Mouse (Mus musculus) limb, embryonic 15.5 days (tissue): Measurements from ENCODE around the gene Engase. TPM values are rescaled to one million over a fixed set of nuclear protein-coding genes. Genes with fewer than 3 reads are reported as not detected.

Experiments
- ATAC-seq: fragments of 200-750 bp; cut with Nextera tagmentation; 2 replicates; pipeline ENCODE4 v1.8.0; 2017; ENCODE audit warnings: low read depth, moderate TSS enrichment; ENCODE audit not compliant: insufficient number of reproducible peaks, low FRiP score, low TSS enrichment
- H3K27ac ChIP-seq: fragments of 300-500 bp; sonication (generic); 2 replicates; pipeline ENCODE4 v1.5.1; 2015; ENCODE audit warnings: moderate library complexity, mild to moderate bottlenecking, inconsistent platforms
- H3K27me3 ChIP-seq: fragments of 300-500 bp; sonication (generic); 2 replicates; pipeline ENCODE4 v1.6.1; 2015; ENCODE audit warnings: inconsistent platforms
- H3K36me3 ChIP-seq: fragments of 300-500 bp; sonication (generic); 2 replicates; pipeline ENCODE4 v1.6.1; 2015; ENCODE audit warnings: inconsistent platforms
- H3K4me1 ChIP-seq: fragments of 300-500 bp; sonication (generic); 2 replicates; pipeline ENCODE4 v1.6.1; 2015; ENCODE audit warnings: inconsistent platforms
- H3K4me2 ChIP-seq: fragments of 300-500 bp; sonication (generic); 2 replicates; pipeline ENCODE4 v1.6.1; 2015; ENCODE audit warnings: mild to moderate bottlenecking, inconsistent platforms
- H3K4me3 ChIP-seq: fragments of 300-500 bp; sonication (generic); 2 replicates; pipeline ENCODE4 v1.5.1; 2015; ENCODE audit warnings: mild to moderate bottlenecking, inconsistent platforms
- H3K9ac ChIP-seq: fragments of 300-500 bp; sonication (generic); 2 replicates; pipeline ENCODE4 v1.6.1; 2015; ENCODE audit warnings: inconsistent platforms
- H3K9me3 ChIP-seq: fragments of 300-500 bp; sonication (generic); 2 replicates; pipeline ENCODE4 v1.6.1; 2016; ENCODE audit warnings: inconsistent platforms
- WGBS: fragments of 180-500 bp; shearing (Covaris S2); methylation state at CpG from one replicate; pipeline ENCODE4 v1.1.7; 2015; 5-methylcytosine and 5-hydroxymethylcytosine counted together
- polyA plus RNA-seq: library from polyadenylated mRNA; unstranded; fragments of >200 nt; fragmentation: Nextera tagmentation; extraction: Ambion mirVana; gene quantifications from 2 replicates; pipeline ENCODE4 v1.2.1, GENCODE M21; 2015

The Engase gene
- polyA plus RNA-seq, 1 experiment from 2014 or later = 6.6 TPM

DNA sequence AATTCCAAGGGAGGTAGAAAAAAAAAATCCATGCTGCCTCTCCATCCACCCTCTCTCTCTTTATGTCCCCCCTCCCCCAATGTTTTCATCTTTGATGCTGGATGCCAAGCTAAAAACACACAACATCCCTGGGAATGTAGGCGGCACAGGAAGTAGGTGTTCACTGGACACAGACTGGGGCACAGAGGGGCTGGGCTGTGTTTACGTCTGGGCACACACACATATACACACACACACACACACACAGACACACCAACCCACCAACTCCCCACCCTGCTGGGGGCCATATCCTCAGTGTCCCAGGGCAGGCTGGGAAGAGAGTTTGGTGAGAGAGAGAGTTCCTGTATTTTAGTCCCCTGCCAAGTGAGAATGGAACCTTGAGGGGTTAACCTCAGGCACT, 16.8 kb downstream of the Engase start:
- no peak for ATAC-seq
- H3K4me2 ChIP-seq = no peak overlapping the region
- H3K4me1 ChIP-seq = peaks cover 25% of the 10 kb centered on the region
- no peak overlapping the region for H3K27ac ChIP-seq
- no peaks in the 10 kb centered on the region for H3K36me3 ChIP-seq
- no peak overlapping the region for H3K9ac ChIP-seq
- peaks cover 10% of the 10 kb centered on the region for H3K27me3 ChIP-seq
- H3K9me3 ChIP-seq = no peaks in the 10 kb centered on the region
- H3K4me3 ChIP-seq = no peak overlapping the region
- 85% methylated on average over 2 of the region's 2 CpGs for WGBS

DNA sequence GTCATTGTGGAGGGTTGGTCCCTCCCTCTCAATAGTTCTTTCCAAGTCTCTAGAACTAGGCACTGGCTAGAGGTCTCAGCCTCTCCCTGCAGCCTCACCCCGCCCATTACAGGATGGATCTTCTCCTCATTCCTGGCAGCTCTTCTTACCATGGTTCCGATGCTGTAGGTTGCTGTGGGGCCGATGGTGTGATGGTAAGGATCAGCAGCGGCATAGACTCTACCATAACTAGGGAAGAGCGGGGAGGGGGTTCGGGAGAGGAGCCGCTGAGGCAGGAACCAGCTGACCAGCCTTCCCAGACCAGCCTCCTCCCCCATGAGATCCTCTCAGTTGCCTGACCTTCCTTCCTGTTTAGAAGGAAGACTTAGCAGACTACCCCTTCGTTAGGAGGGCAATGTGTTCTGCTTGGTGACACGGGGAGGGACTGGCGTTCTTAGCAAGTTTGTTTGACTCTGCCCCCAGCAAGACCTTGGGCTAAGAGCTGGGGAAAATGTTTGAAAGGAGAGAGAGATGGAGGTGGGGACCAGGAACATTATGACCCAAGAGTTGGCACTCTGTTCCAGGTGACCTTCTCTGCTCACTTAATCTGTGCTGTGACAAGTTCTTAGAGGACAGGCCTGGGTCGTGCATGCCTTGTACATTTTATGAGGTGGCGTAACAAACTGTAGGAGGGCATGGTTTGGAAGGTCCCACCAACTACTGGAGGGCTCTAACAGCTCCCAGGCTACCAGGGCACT, 17.5 kb downstream of the Engase start:
- Histone ChIP-seq H3K4me3 (no peak overlapping the region), H3K27me3 (peaks cover 10% of the 10 kb centered on the region), H3K4me1 (peaks cover 18% of the 10 kb centered on the region), H3K36me3 (no peaks in the 10 kb centered on the region), H3K9me3 (no peaks in the 10 kb centered on the region), H3K27ac (no peak overlapping the region), H3K9ac (no peak overlapping the region), H3K4me2 (no peak overlapping the region)
- 77% methylated on average over 12 of the region's 12 CpGs for WGBS
- no peak for ATAC-seq

DNA sequence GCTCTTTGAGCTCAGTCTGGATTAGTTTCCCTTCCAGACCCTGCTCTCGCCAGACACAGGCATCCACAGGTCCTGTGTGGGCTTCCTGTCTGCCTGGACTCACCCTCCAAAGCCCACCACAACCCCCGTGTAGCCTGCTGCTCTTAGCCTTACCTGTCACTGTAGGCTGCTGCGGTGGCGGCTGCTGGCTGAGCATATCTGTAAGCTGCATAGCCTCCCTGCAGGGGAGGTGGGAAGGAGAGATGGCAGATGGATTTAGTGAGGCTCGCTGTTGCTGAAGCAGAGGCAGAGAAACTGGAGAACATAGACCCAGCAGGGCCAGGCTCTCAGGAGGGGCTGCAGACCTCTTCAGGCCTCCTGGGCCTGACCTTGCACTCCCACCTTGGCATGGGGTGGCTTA, 18.4 kb downstream of the Engase start:
- Histone ChIP-seq H3K36me3 (no peaks in the 10 kb centered on the region), H3K27ac (no peak overlapping the region), H3K4me1 (peaks cover 17% of the 10 kb centered on the region), H3K9ac (no peak overlapping the region), H3K4me3 (no peak overlapping the region), H3K27me3 (peaks cover 9% of the 10 kb centered on the region), H3K9me3 (no peaks in the 10 kb centered on the region), H3K4me2 (no peak overlapping the region)
- no peak for ATAC-seq
- 34% methylated on average over 5 of the region's 5 CpGs for WGBS

DNA sequence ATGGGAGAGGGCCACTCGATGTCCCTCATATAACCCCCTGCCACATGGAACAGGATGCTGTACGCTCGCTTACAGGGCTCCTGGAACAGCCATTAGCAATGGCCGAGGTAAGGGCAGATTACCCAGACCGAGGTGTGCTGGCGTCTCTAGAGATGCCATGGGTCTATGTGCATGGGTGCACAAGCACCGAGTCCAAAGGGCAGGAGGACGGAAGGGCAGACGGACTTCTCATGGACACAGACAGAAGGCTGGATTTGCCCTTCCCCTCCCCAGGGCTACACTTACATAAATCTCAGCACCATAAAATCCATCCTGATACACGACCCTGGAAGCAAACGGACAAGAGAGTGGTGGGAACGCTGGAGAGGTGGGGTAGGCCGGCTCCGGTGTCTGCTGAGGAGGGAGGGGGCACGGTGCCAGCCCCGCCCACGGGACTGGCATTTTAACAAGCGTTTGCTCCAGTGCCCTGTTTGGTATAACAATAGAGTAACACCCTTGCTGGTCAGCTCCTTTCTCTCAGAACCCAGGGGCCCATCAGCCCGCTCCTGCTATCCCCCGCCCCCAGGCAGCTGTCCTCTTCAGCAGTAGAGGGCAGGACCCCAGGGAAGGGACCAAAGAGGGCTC, 19.5 kb downstream of the Engase start:
- peaks cover 13% of the 10 kb centered on the region; the same call in 1 of the 2 replicates for H3K4me1 ChIP-seq
- peaks cover 2% of the 10 kb centered on the region; the same call in 1 of the 2 replicates for H3K27me3 ChIP-seq
- H3K4me3 ChIP-seq = no peak overlapping the region
- H3K9me3 ChIP-seq = no peaks in the 10 kb centered on the region
- no peak for ATAC-seq
- 49% methylated on average over 20 of the region's 20 CpGs for WGBS
- H3K9ac ChIP-seq = no peak overlapping the region
- H3K4me2 ChIP-seq = no peak overlapping the region
- H3K36me3 ChIP-seq = no peaks in the 10 kb centered on the region
- no peak overlapping the region for H3K27ac ChIP-seq

DNA sequence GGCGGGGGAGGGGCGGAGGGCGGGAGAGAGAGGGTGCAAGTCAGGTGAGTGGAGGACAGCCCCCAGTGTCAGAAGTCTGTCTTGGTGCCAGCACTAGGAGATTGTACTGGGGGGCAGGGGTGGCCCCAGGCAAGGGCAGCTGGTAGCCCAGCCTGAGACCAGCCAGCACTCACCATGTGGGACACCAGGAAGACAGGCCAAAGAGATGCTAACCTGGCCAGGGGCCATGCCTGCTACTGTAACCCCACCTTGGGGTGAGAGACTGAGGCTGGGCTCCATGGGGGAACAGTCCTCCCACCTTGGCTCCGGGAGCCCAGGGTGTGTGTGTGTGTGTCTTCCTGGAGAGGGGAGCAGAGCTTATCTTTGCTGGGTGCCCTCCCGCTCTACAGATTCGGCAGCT, 26.4 kb downstream of the Engase start:
- H3K9ac ChIP-seq = no peak overlapping the region
- peak overlapping the region; percentile 19; the same call in 1 of the 2 replicates for H3K4me2 ChIP-seq
- H3K4me1 ChIP-seq = peaks cover 11% of the 10 kb centered on the region
- WGBS = 51% methylated on average over 6 of the region's 6 CpGs
- H3K27ac ChIP-seq = no peak overlapping the region
- no peaks in the 10 kb centered on the region for H3K36me3 ChIP-seq
- no peak overlapping the region for H3K4me3 ChIP-seq
- ATAC-seq = no peak
- H3K9me3 ChIP-seq = no peaks in the 10 kb centered on the region
- H3K27me3 ChIP-seq = peaks cover 43% of the 10 kb centered on the region

DNA sequence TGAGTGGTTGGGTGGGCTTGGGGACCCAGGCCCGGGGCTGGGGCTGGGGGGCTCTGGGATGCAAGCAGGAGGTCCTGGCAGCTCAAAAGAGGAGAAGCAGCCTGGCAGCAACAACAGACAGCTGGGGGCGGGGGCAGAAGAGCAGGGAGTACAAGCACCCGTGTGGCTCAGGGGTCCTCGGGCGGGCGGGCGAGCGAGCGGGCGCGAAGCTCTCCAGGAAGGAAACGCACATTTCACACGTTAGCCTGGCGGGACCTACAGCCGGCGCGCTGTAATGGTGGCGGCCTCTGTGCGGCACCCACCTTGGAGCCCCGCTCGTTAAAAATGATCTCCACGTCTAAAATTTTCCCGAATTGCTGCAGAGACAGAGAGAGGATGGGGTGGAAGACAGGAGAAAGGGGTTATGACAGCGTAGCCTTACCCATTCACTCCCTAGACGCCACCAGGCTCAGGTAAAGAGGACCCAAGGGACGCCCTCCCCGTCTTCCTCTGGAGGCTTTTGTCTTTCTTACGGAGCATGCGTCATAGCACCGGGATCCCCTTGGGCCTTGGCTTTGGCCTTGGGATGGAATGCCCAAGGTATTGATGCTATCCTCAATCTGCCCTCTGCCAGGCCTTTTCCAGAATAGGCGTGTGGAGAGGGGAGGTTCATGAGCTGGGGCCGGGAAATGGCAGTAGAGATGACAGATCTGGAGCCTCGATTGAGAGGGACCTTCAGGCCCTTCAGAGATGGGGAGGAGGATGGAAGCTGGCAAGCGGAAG, 27.0 kb downstream of the Engase start:
- Histone ChIP-seq H3K27ac (no peak overlapping the region), H3K36me3 (no peaks in the 10 kb centered on the region), H3K27me3 (peaks cover 41% of the 10 kb centered on the region), H3K9me3 (no peaks in the 10 kb centered on the region), H3K4me3 (no peak overlapping the region), H3K4me2 (peak overlapping the region; percentile 19; the same call in 1 of the 2 replicates), H3K4me1 (peaks cover 11% of the 10 kb centered on the region), H3K9ac (no peak overlapping the region)
- no peak for ATAC-seq
- WGBS = 21% methylated on average over 34 of the region's 34 CpGs

DNA sequence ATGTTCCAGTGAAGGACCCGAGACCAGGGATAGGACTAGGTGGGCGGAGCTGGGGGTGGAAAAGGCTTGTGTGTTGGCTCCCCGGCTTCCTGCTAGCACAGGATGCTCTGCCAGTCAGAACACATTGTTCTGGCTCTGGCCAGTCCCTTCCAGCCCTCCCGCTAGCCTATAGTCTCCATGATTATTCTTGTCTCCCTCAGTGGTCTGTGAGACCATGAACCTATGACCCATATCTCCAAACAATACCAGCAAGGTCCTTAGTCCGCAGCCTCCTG, 27.5 kb downstream of the Engase start:
- peaks cover 41% of the 10 kb centered on the region for H3K27me3 ChIP-seq
- H3K36me3 ChIP-seq = no peaks in the 10 kb centered on the region
- no peak overlapping the region for H3K4me3 ChIP-seq
- H3K4me1 ChIP-seq = peaks cover 11% of the 10 kb centered on the region
- WGBS = 69% methylated on average over 5 of the region's 5 CpGs
- no peak overlapping the region for H3K27ac ChIP-seq
- no peak for ATAC-seq
- no peaks in the 10 kb centered on the region for H3K9me3 ChIP-seq
- H3K9ac ChIP-seq = no peak overlapping the region
- H3K4me2 ChIP-seq = no peak overlapping the region

DNA sequence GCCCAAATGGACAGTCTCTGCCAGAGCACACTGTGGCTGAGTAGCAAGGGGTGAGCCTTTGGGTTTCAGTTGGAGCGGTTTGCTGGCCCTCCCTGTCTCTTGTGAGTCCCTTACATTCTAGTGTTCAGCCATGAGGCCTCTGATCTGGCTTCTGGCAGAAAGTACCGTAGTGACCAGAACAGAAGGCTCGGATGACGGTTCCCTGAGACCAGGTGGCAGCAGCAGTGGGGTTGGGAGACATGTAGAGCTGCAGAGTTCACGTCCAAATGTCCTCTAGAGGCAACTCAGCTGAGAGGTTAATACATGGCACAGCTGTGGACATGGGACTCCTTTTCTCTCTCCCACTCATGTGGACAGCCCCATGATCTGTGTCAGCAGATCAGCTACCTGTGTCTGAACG, 30.5 kb downstream of the Engase start:
- H3K27me3 ChIP-seq = peaks cover 56% of the 10 kb centered on the region
- no peaks in the 10 kb centered on the region for H3K9me3 ChIP-seq
- no peak for ATAC-seq
- H3K27ac ChIP-seq = no peak overlapping the region
- H3K9ac ChIP-seq = no peak overlapping the region
- no peak overlapping the region for H3K4me3 ChIP-seq
- H3K4me1 ChIP-seq = peaks cover 17% of the 10 kb centered on the region
- WGBS = 76% methylated on average over 6 of the region's 6 CpGs
- H3K4me2 ChIP-seq = no peak overlapping the region
- no peaks in the 10 kb centered on the region for H3K36me3 ChIP-seq

DNA sequence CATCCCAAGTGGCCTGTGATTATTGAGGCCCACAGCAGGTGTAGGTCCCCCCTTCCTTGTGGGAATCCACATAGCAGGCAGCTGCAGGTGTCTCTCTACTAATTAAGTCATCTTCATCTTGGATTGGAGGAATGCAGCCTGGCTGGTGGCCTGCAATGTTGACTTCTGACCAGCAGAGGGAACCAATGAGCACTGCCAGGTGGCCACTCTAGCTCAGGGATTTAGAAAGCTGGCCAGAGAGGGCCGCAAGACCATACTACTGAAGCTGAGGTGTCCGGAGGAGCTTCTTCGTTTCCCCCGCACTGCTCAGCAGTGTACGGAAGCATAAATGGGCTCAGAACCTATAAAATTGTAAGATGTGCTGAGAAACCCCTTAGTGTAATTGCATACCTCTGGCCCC, 31.3 kb downstream of the Engase start:
- H3K9me3 ChIP-seq = no peaks in the 10 kb centered on the region
- no peaks in the 10 kb centered on the region for H3K36me3 ChIP-seq
- WGBS = 34% methylated on average over 5 of the region's 5 CpGs
- ATAC-seq = no peak
- H3K9ac ChIP-seq = no peak overlapping the region
- H3K27me3 ChIP-seq = peaks cover 49% of the 10 kb centered on the region
- no peak overlapping the region for H3K4me2 ChIP-seq
- no peak overlapping the region for H3K4me3 ChIP-seq
- H3K4me1 ChIP-seq = peaks cover 24% of the 10 kb centered on the region
- H3K27ac ChIP-seq = no peak overlapping the region

DNA sequence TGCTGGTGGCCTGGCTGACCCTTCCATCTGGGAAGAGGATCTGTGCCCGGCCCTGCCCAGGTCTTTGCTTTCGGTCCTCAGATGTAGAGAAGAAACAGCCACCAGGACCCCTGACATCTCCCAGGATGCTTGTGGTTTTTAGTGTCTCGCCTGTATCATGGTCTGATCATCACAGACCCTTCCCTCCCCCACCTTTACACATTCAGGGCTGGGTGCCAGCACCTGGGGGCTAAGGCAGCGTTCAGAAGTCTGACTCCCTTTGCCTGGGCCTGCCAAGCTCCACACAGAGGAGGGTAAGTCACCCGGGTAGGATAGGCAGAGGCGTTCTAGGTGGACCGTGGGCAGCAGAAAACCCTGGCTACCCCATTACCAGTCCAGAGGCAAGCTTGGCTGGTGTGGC, 31.7 kb downstream of the Engase start:
- peaks cover 24% of the 10 kb centered on the region for H3K4me1 ChIP-seq
- no peaks in the 10 kb centered on the region for H3K36me3 ChIP-seq
- H3K27ac ChIP-seq = no peak overlapping the region
- peaks cover 44% of the 10 kb centered on the region for H3K27me3 ChIP-seq
- ATAC-seq = no peak
- H3K4me2 ChIP-seq = no peak overlapping the region
- WGBS = 65% methylated on average over 7 of the region's 7 CpGs
- no peak overlapping the region for H3K4me3 ChIP-seq
- H3K9me3 ChIP-seq = no peaks in the 10 kb centered on the region
- no peak overlapping the region for H3K9ac ChIP-seq

DNA sequence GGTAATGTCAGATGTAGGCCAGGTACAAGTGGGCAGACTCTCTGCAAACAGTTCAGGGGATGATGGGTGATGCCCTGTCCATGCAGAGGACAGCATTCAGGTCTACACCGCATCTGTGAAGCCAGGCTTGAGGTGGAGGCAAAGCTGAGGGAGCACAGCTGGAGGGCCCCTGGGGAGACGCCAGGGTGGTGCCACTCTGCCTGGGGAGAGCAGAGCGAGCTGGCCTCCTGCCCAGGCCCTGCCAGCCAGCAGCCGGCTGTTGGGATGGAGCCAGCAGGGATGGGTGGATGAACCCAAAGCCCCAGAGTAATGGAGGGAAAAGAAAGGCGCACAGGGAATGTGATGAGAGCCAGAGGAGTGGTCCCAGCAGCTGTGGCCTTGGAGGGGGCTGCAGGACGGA, 35.2 kb downstream of the Engase start:
- Histone ChIP-seq H3K27ac (no peak overlapping the region), H3K4me3 (no peak overlapping the region), H3K36me3 (no peaks in the 10 kb centered on the region), H3K4me2 (no peak overlapping the region), H3K4me1 (peaks cover 19% of the 10 kb centered on the region), H3K27me3 (peaks cover 28% of the 10 kb centered on the region), H3K9me3 (no peaks in the 10 kb centered on the region), H3K9ac (no peak overlapping the region)
- no peak for ATAC-seq
- WGBS = 42% methylated on average over 6 of the region's 6 CpGs

DNA sequence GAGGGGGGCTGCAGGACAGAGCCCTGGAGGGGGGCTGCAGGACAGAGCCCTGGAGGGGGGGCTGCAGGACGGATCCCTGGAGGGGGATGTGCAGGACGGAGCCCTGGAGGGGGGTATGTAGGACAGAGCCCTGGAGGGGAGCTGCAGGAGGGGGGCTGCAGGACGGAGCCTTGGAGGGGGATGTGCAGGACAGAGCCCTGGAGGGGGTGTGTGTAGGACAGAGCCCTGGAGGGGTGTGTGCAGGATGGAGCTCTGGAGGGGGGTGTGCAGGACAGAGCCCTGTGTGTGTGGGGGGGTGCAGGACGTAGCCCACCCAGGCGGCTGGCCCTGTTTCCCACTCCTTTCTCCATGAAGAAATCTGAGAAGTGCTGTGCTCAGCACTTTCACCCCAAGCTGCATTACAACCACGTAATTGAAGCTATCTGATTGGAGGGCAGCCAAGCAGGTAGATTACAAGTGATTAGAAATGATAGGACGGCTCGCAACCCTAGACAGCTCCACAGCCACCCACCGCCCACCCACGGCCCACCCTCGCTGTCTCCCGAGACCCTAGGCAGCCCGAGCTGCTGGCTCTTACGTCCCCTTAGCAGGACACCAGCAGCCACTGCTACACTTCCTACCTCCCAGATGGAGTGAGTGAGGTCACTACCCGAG, 35.8 kb downstream of the Engase start:
- no peaks in the 10 kb centered on the region for H3K9me3 ChIP-seq
- ATAC-seq = no peak
- peaks cover 19% of the 10 kb centered on the region for H3K4me1 ChIP-seq
- 30% methylated on average over 15 of the region's 15 CpGs for WGBS
- peaks cover 28% of the 10 kb centered on the region for H3K27me3 ChIP-seq
- no peak overlapping the region for H3K4me3 ChIP-seq
- no peak overlapping the region for H3K27ac ChIP-seq
- no peaks in the 10 kb centered on the region for H3K36me3 ChIP-seq
- no peak overlapping the region for H3K9ac ChIP-seq
- no peak overlapping the region for H3K4me2 ChIP-seq
